Mouse (Mus musculus) gastrocnemius, adult 2 months (tissue): ENCODE data around the gene Hpse2. TPM values are rescaled to one million over a fixed set of nuclear protein-coding genes. Genes with fewer than 3 reads are reported as not detected.

Source experiments
- DNase-seq: peaks from one replicate; pipeline ENCODE4 v3.0.0; 2022
- H3K27ac ChIP-seq: fragments of 200-600 bp; 2 replicates; pipeline ENCODE4 v1.8.1; 2022; ENCODE audit warnings: mild to moderate bottlenecking
- H3K4me3 ChIP-seq: fragments of 200-600 bp; 2 replicates; pipeline ENCODE4 v1.8.1; 2022; ENCODE audit warnings: mild to moderate bottlenecking, moderate library complexity
- CTCF ChIP-seq: fragments of 200-600 bp; IDR thresholded peaks from 2 replicates; pipeline ENCODE4 v1.8.1; 2022; ENCODE audit warnings: antibody characterized with exemption, mild to moderate bottlenecking, moderate library complexity
- intact Hi-C: fragments of 180-260 bp; cut with DNase I; formaldehyde crosslinking; loops from one replicate; pipeline ENCODE4 v1.15.1; 2025
- total RNA-seq, 2 experiments: library from RNA; stranded (reverse); gene quantifications; 2 replicates each; pipeline ENCODE4 v1.2.3; 2021

Gene Hpse2
- total RNA-seq, 2 experiments from 2014 or later: not detected

DNA sequence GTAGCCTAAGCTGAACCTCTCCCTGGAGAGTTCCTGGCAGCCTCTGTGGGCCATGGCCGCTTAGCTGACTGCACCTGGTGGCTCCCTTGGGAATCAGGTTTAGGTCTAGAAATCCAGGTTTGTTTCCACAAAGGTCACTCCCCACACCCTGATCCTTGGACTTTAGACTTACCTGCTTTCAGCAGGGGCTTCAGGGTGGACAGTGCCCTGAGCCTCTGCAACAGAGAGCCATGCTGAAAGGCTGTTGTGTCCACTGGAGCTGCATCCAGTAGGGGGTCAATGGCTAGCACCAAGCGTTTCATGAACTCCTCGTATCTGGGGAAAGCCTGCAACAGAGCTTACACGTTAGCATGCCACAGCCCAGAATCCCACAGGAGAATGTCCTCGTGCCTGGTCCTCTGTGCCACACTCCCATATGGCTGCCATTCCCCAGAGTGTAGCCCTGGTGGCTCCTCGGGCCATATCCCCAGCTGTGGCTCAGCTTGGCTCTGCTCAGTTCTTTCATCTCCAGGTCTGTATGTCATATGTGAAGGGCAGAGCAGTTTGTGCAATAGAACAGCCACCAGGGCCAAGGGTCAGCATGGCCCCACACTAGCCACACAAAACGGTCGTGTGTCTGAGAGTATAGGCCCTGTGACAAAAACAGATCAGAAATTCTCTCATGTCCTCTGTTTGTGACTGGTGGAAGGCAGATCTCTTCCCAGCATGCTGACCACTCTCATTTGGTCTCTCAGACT is 647.8 kb downstream of the Hpse2 start:
- DNase-seq: no peak
- Histone ChIP-seq H3K27ac (no peak overlapping the region), H3K4me3 (no peak overlapping the region)
- intact Hi-C loops: no loop called here
- TF ChIP-seq CTCF: no peak

- no peak overlapping the region for H3K27ac ChIP-seq
- no peak for DNase-seq
- intact Hi-C loops: no loop called here
- no peak for TF ChIP-seq CTCF
- no peak overlapping the region for H3K4me3 ChIP-seq
Measured at GRCm38 (mm10) chr19:42739734-42740133, 648.4 kb downstream of the Hpse2 start.

- H3K4me3 ChIP-seq: no peak overlapping the region
- DNase-seq: no peak
- no peak for TF ChIP-seq CTCF
- intact Hi-C loops: no loop called here
- H3K27ac ChIP-seq: no peak overlapping the region
Measured at GRCm38 (mm10) chr19:42737753-42738152, 650.4 kb downstream of the Hpse2 start.

Other genes with a start within 250 kb of the Hpse2 start
- gene Cnnm1, start 52.1 kb upstream of the Hpse2 start, total RNA-seq: under 1 TPM in 1 of 2 experiments, not detected in 1; 0.08 TPM
- gene Got1, start 136.2 kb upstream of the Hpse2 start, total RNA-seq: 100 to 1,000 TPM; 316 to 792 TPM
- not detected for gene Nkx2-3, start 224.0 kb upstream of the Hpse2 start, total RNA-seq